Mouse (Mus musculus) G1E (cell line): ENCODE data around the gene Thbs4. TPM values are rescaled to one million over a fixed set of nuclear protein-coding genes. Genes with fewer than 3 reads are reported as not detected.

Experiments used
- ATAC-seq: 2 replicates; pipeline ENCODE4 v1.8.0; 2016; ENCODE audit warnings: mild to moderate bottlenecking; ENCODE audit not compliant: insufficient number of reproducible peaks, poor library complexity, low FRiP score, severe bottlenecking; ENCODE audit errors: extremely low read depth
- DNase-seq: peaks from one replicate; pipeline ENCODE4 v3.0.0; 2012; ENCODE audit warnings: low spot score
- H3K27me3 ChIP-seq: 2 replicates; pipeline ENCODE4 v1.6.1; 2012; ENCODE audit warnings: mild to moderate bottlenecking, low read length, inconsistent platforms; ENCODE audit not compliant: insufficient read depth
- H3K36me3 ChIP-seq: replicated peaks from 2 replicates; pipeline ENCODE3; 2012; ENCODE audit warnings: mild to moderate bottlenecking, inconsistent platforms
- H3K4me1 ChIP-seq: 2 replicates; pipeline ENCODE4 v1.6.1; 2012; ENCODE audit warnings: low read depth, low read length, inconsistent platforms, mixed read lengths; ENCODE audit not compliant: insufficient read depth
- H3K4me3 ChIP-seq: 2 replicates; pipeline ENCODE4 v1.5.1; 2012; ENCODE audit warnings: low read depth, mild to moderate bottlenecking, inconsistent platforms, low read length, moderate library complexity, mixed read lengths
- H3K9me3 ChIP-seq: replicated peaks from 2 replicates; pipeline ENCODE4 v1.6.1; 2012; ENCODE audit warnings: inconsistent platforms
- CTCF ChIP-seq: IDR thresholded peaks from 2 replicates; pipeline ENCODE4 v1.5.1; 2012; ENCODE audit warnings: low read depth, low read length, inconsistent platforms, mixed read lengths
- GATA1 ChIP-seq: IDR thresholded peaks from 2 replicates; pipeline ENCODE4 v1.6.1; 2012; ENCODE audit warnings: borderline replicate concordance, low read length, inconsistent platforms, mixed read lengths
- GATA2 ChIP-seq: IDR thresholded peaks from 2 replicates; pipeline ENCODE4 v1.6.1; 2012; ENCODE audit warnings: low read depth, low read length, inconsistent platforms, borderline replicate concordance
- POLR2AphosphoS5 ChIP-seq: IDR thresholded peaks from 2 replicates; pipeline ENCODE4 v1.6.1; 2012; ENCODE audit warnings: low read depth, low read length, inconsistent platforms; ENCODE audit not compliant: insufficient replicate concordance
- TAL1 ChIP-seq: conservative IDR thresholded peaks from 2 replicates; pipeline ENCODE4 v1.6.1; 2012; ENCODE audit warnings: low read depth, low read length, inconsistent platforms, mixed read lengths
- polyA plus RNA-seq: library from polyadenylated mRNA; stranded (reverse); fragments of >175 nt; gene quantifications from 2 replicates; pipeline ENCODE4 v1.2.3, GENCODE M21; 2012
- total RNA-seq, 2 experiments: library from RNA; stranded (forward) in 1 of 2; stranded (reverse) in 1 of 2; fragments of 200-1000 nt in 1 of 2; fragments of >200 nt in 1 of 2; fragmentation: Nextera tagmentation in 1 of 2; gene quantifications; 2 replicates each; pipeline ENCODE4 v1.2.3; 2014 to 2017

Thbs4 gene
- total and polyA plus RNA-seq, 3 experiments = not detected

GRCm38 (mm10) chr13:92806785-92807184 is 12.2 kb upstream of the Thbs4 start:
- H3K9me3 ChIP-seq = no peaks in the 10 kb centered on the region
- no peak overlapping the region for H3K4me3 ChIP-seq
- DNase-seq = no peak
- H3K4me1 ChIP-seq = no peaks in the 10 kb centered on the region
- TF ChIP-seq GATA2 (no peak), CTCF (no peak), GATA1 (no peak), TAL1 (no peak), POLR2AphosphoS5 (no peak)
- peaks cover 12% of the 10 kb centered on the region; the same call in 1 of the 2 replicates for H3K27me3 ChIP-seq
- H3K36me3 ChIP-seq = no peaks in the 10 kb centered on the region
- ATAC-seq = no peak

- no peak for TF ChIP-seq GATA1
- no peak for TF ChIP-seq POLR2AphosphoS5
- TF ChIP-seq CTCF = no peak
- TF ChIP-seq GATA2 = no peak
- no peak for TF ChIP-seq TAL1
- DNase-seq (no peak), ATAC-seq (no peak)
- Histone ChIP-seq H3K27me3 (peaks cover 29% of the 10 kb centered on the region), H3K9me3 (no peaks in the 10 kb centered on the region), H3K36me3 (no peaks in the 10 kb centered on the region), H3K4me3 (no peak overlapping the region), H3K4me1 (no peaks in the 10 kb centered on the region)
These were observed 4.8 kb upstream of the Thbs4 start for GRCm38 (mm10) chr13:92799306-92799925.

GRCm38 (mm10) chr13:92798830-92799229 is 4.2 kb upstream of the Thbs4 start:
- no peak overlapping the region for H3K4me3 ChIP-seq
- peaks cover 33% of the 10 kb centered on the region for H3K27me3 ChIP-seq
- no peak for ATAC-seq
- no peaks in the 10 kb centered on the region for H3K36me3 ChIP-seq
- H3K4me1 ChIP-seq = no peaks in the 10 kb centered on the region
- no peaks in the 10 kb centered on the region for H3K9me3 ChIP-seq
- no peak for DNase-seq
- TF ChIP-seq GATA1 = no peak
- no peak for TF ChIP-seq POLR2AphosphoS5
- no peak for TF ChIP-seq CTCF
- TF ChIP-seq GATA2 = no peak
- no peak for TF ChIP-seq TAL1

GRCm38 (mm10) chr13:92793636-92794035 is 982 bp downstream of the Thbs4 start:
- Histone ChIP-seq H3K4me1 (no peaks in the 10 kb centered on the region), H3K27me3 (peaks cover 25% of the 10 kb centered on the region)

GRCm38 (mm10) chr13:92791474-92791873 is 3.1 kb downstream of the Thbs4 start:
- H3K4me1 ChIP-seq = no peaks in the 10 kb centered on the region
- no peaks in the 10 kb centered on the region for H3K36me3 ChIP-seq
- TF ChIP-seq TAL1 = no peak
- H3K4me3 ChIP-seq = no peak overlapping the region
- peaks cover 21% of the 10 kb centered on the region for H3K27me3 ChIP-seq
- no peak for ATAC-seq
- H3K9me3 ChIP-seq = no peaks in the 10 kb centered on the region
- no peak for DNase-seq

More at GRCm38 (mm10) chr13:92793636-92794035, 982 bp downstream of the Thbs4 start:
- no peaks in the 10 kb centered on the region for H3K9me3 ChIP-seq
- ATAC-seq = no peak
- H3K36me3 ChIP-seq = no peaks in the 10 kb centered on the region
- H3K4me3 ChIP-seq = no peak overlapping the region
- DNase-seq = no peak
- TF ChIP-seq POLR2AphosphoS5 (no peak), GATA1 (no peak), GATA2 (no peak), TAL1 (no peak), CTCF (no peak)

GRCm38 (mm10) chr13:92784311-92784710 is 10.3 kb downstream of the Thbs4 start:
- no peak for DNase-seq
- ATAC-seq = no peak
- Histone ChIP-seq H3K27me3 (peaks cover 24% of the 10 kb centered on the region), H3K4me3 (no peak overlapping the region), H3K9me3 (no peaks in the 10 kb centered on the region), H3K36me3 (no peaks in the 10 kb centered on the region), H3K4me1 (no peaks in the 10 kb centered on the region)
- TF ChIP-seq CTCF = no peak
- no peak for TF ChIP-seq TAL1

- no peak for TF ChIP-seq GATA2
- TF ChIP-seq GATA1 = no peak
- no peak for TF ChIP-seq TAL1
- no peak for TF ChIP-seq CTCF
- DNase-seq (no peak), ATAC-seq (no peak)
- H3K36me3 ChIP-seq = no peaks in the 10 kb centered on the region
- H3K4me1 ChIP-seq = no peaks in the 10 kb centered on the region
- H3K9me3 ChIP-seq = no peaks in the 10 kb centered on the region
- peaks cover 20% of the 10 kb centered on the region for H3K27me3 ChIP-seq
- no peak overlapping the region for H3K4me3 ChIP-seq
These were observed 11.1 kb downstream of the Thbs4 start for GRCm38 (mm10) chr13:92783551-92783950.

GRCm38 (mm10) chr13:92780927-92781326 is 13.7 kb downstream of the Thbs4 start:
- no peaks in the 10 kb centered on the region for H3K4me1 ChIP-seq
- ATAC-seq = no peak
- TF ChIP-seq GATA1 (no peak), POLR2AphosphoS5 (no peak)

More at GRCm38 (mm10) chr13:92780927-92781326, 13.7 kb downstream of the Thbs4 start:
- Histone ChIP-seq H3K4me3 (no peak overlapping the region), H3K9me3 (no peaks in the 10 kb centered on the region), H3K27me3 (peaks cover 26% of the 10 kb centered on the region), H3K36me3 (no peaks in the 10 kb centered on the region)
- no peak for DNase-seq
